Mouse (Mus musculus) neural tube, embryonic 10.5 days (tissue): ENCODE measurements around the gene Rab6b.

Experiments used
- DNase-seq: peaks from one replicate; pipeline ENCODE4 v3.0.0-alpha.2; 2017; ENCODE audit warnings: low spot score; ENCODE audit errors: extremely low spot score

Rab6b gene

DNA sequence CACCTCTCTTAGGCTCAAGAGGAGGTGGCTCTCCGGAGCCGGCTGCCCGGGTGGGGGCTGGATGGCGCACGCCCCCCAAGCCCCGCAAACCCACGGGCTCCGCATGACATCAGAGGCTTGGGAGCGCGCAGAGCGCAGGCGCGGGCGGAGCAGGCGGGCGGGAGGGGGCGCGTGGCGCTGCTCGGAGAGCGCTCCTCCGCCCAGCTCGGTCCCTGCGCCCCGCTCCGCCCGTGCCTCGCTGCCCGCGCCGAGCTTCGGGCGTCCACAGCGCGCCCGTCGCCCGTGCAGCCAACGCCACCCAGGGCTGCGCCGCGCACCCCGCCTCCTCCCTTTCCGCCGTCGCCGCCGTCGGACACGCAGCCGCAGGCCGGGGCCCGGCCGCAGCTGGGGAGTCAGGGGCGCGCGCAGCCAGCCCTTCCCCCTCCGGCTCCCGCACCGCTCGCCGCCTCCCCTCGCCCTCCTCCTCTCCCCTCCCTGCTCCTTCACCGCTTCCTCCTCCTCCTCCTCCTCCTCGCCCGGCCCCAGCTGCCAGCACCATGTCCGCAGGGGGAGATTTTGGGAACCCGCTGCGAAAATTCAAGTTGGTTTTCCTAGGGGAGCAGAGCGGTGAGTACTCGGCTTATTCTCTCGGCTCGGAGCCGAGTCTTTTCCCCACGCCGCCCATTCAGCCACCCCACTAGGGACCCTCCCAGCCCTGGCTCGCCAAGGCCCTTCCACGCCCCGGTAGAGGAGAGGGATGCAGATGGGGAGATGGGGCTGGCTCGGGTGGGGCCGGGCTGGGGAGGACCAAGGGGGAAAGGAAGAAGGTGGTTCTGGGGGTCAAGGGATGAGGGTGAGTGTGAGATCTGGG lies at the start of gene Rab6b:
TSS of gene Rab6b (plus strand) at position 167 of the 850 bp plus-strand sequence.
- DNase-seq = peak; percentile 66

DNA sequence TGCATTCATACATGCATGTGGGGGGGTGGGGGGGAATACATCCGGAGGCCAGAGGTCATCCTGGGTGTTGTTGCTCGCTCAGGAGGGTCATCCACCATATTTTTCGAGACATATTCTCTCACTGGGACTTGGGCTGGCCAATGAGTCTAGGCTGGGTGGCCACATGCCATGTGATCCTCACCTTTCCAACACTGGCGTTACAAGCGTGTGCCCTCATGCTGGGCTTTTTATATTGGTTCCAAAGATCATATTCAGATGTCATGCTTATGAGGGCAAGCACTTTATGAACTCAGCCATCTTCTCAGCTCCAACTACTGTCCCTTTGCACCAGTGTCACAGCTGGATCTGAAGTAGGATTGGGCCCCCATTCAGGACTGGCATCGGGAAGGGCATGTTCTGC lies 48.0 kb upstream of the Rab6b start:
- no peak for DNase-seq

DNA sequence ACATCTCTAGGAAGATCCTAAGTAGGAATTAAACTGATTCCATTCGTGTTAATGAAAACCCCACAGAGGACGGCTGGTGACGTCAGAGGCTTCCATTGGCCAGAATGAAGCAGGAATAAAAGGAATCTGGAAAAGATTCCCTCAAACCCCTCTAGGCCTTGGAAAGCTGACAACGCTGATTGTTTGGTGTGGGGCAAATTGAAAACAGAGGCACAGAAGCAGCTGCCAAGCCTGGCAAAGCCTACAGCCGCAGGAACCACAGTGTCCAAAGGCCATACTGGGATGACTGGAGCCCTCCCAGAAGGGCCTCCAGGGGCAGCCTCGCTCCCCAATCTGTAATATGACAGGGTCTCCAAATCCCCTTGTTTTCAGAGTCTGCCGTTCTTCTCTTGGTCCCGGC lies 44.7 kb upstream of the Rab6b start:
- DNase-seq = no peak

DNA sequence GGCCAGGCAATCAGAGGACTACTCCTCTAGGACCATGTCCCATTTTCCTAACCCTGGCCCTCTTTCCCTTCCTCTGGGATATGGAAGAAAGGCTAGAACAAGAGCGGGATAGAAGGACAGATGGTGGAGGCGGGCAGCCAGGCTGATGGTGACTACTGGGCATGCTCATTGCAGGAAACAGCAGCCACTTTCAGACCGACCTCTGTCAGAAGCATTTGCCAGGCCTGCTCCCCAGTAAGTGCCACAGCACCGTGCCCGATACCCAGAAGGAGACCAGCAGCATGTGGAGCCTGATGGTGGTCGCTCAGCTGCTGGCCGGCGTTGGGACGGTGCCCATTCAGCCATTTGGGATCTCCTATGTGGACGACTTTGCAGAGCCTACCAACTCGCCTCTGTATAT lies 43.9 kb upstream of the Rab6b start:
- no peak for DNase-seq

DNA sequence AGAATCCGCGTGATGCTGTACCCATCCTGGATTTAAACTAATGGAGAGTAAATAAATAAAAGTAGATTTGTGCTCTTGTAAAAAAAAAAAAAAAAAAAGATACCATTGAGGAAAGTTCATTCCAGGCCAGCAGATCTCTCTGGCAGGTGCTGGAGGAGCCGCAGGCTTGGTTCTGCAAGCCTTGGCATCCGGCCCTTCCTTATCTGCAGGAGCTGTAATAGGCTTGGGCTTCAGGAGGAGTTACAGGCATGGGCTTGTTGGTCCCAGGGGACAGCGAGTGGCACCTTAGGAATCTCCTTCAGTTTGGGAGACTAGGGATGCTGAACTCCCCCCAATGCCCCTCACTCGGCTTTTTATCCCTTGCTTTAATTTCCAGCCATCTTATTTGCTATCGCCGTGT lies 42.8 kb upstream of the Rab6b start:
- DNase-seq = no peak

DNA sequence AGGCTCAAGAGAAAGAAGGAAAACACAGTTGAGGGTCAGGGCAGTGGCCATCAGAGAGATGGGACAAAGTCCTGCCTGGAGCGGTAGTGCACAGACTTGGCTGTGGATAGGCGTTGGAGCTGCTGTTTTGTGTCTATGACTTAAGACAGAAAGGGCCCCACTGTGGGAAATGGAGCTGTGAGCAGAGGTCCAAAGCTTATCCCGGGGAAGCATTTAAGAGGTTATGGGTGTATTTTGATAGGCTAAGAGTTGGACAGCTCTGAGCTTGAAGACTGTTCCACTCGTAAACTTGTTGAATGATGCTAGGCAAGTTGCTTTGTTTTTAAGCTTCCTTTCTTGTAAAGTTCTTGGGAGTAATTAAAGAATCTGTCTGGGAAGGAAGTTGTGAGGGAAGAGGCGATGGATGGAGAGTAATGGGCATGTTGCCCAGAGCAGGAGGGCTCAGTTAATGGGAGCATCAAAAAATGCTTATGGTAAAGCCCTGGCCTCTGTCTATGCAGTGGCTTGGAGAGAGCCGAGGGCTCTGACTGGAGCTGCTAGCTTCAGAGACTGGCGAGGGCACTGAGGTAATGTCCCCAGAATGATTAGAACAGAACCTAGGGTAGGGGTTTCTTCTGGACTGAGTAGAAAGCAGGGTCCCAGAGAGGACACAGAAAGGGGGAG lies 39.9 kb upstream of the Rab6b start:
- DNase-seq = no peak

- no peak for DNase-seq
These were observed 39.4 kb upstream of the Rab6b start for GRCm38 (mm10) chr9:103072204-103072599.

- DNase-seq = no peak
These were observed 38.6 kb upstream of the Rab6b start for GRCm38 (mm10) chr9:103072926-103073515.

- DNase-seq = no peak
These were observed 34.6 kb upstream of the Rab6b start for GRCm38 (mm10) chr9:103076836-103077531.

- DNase-seq = no peak
These were observed 33.3 kb upstream of the Rab6b start for GRCm38 (mm10) chr9:103078194-103078691.

GRCm38 (mm10) chr9:103080211-103080610 lies 31.4 kb upstream of the Rab6b start:
- no peak for DNase-seq

DNA sequence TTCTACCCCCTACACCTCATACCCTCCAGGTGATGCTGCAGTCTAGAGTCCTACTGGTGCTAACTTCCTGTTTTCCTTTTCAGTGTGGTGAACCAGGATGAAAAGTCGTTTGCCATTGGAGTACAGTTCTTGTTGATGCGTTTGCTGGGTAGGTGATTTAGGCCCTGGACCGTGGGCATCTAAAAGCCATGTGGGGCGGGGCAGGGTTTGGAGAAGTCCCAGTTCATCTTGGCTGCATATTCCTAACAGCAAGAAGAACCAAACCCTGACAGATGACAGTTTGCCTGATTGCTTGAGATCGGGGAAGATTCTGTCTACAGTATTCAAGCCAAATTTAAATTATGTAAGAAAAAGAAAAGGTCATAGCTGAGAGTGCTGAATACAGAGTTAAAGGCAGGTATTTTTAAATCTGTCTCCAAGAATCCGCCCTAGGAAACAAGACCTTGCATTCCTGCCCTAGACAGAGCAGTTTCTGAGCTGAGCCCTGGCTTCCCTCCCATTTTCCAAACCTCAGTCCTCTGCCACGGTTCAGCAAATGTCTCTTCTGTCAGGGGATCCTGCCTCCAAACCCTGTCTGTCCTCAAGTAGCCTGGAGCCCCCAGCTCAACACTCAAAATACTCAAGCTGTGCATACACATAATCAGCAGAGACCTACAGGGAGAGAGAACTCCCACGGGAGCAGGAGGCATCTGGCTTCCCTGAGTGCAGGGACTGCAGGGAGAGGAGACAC lies 29.2 kb upstream of the Rab6b start:
- DNase-seq = no peak

DNA sequence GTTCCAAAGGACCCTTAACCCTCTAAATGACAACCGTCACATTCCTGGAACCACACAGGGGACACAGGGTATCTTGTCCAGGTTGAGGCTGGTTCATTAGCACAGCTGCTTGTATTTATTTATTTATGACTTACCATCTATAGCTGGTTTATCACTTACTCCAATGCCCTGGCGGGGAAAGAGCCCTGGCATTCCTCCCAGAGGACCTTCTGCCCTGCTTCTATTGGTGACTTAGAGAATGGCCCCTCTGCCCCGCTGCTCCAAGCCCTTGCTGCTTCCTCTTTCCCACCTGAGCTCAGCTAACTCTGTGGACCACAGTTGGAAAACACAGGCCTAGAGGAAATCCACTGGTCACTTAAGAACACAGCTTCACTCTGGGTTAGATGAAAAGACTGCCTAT lies 28.2 kb upstream of the Rab6b start:
- DNase-seq = no peak

GRCm38 (mm10) chr9:103086736-103087135 lies 24.9 kb upstream of the Rab6b start:
- DNase-seq = no peak

DNA sequence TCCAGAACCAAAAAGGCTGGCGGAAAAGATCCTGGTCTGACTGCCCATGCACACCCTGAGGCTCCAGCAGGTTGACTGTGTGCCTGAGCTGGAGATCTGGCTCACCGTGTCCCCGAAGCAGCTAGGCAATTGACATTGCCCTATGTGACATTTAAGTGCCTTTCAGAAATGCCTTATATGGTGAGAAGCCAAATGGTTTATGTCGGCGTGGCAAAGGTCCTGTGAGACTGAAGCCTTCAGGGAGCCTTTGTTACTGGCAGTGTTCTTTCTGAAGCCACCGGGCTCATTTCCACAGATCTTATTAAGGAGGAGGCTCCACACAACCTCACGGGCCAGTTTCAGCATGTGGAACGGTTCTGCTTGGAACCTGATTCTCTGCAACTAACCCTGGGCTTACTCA lies 24.3 kb upstream of the Rab6b start:
- DNase-seq = no peak

- no peak for DNase-seq
These were observed 22.9 kb upstream of the Rab6b start for GRCm38 (mm10) chr9:103088661-103089060.

- no peak for DNase-seq
These were observed 21.3 kb upstream of the Rab6b start for GRCm38 (mm10) chr9:103090116-103090875.

- DNase-seq = no peak
These were observed 20.3 kb upstream of the Rab6b start for GRCm38 (mm10) chr9:103091039-103091883.

GRCm38 (mm10) chr9:103092248-103092647 lies 19.3 kb upstream of the Rab6b start:
- DNase-seq = peak; percentile 90
